Mouse (Mus musculus): ENCODE data around the gene Pum1.

The Pum1 gene

GRCm38 (mm10) chr4:130794771-130795170 lies 131.7 kb downstream of the Pum1 start:
- no peak for DNase-seq

GRCm38 (mm10) chr4:130795970-130796369 lies 132.8 kb downstream of the Pum1 start:
- no peak for DNase-seq

- no peak for DNase-seq
These were observed 134.3 kb downstream of the Pum1 start for GRCm38 (mm10) chr4:130797201-130798051.

GRCm38 (mm10) chr4:130798416-130798815 lies 135.3 kb downstream of the Pum1 start:
- no peak for DNase-seq

GRCm38 (mm10) chr4:130799118-130799517 lies 136.0 kb downstream of the Pum1 start:
- no peak for DNase-seq

- DNase-seq: no peak
These were observed 136.5 kb downstream of the Pum1 start for GRCm38 (mm10) chr4:130799582-130799981.

- no peak for DNase-seq
These were observed 137.0 kb downstream of the Pum1 start for GRCm38 (mm10) chr4:130800147-130800546.

GRCm38 (mm10) chr4:130801198-130801597 lies 138.1 kb downstream of the Pum1 start:
- no peak for DNase-seq

- DNase-seq: no peak
These were observed 138.7 kb downstream of the Pum1 start for GRCm38 (mm10) chr4:130801624-130802329.

- DNase-seq: no peak
These were observed 140.5 kb downstream of the Pum1 start for GRCm38 (mm10) chr4:130803591-130803990.

GRCm38 (mm10) chr4:130804292-130804691 lies 141.2 kb downstream of the Pum1 start:
- DNase-seq: no peak

- no peak for DNase-seq
These were observed 141.7 kb downstream of the Pum1 start for GRCm38 (mm10) chr4:130804771-130805361.

GRCm38 (mm10) chr4:130805746-130806145 lies 142.6 kb downstream of the Pum1 start:
- DNase-seq: no peak

GRCm38 (mm10) chr4:130806746-130807145 lies 143.6 kb downstream of the Pum1 start:
- DNase-seq: no peak

- no peak for DNase-seq
These were observed 146.7 kb downstream of the Pum1 start for GRCm38 (mm10) chr4:130809784-130810183.

- no peak for DNase-seq
These were observed 147.7 kb downstream of the Pum1 start for GRCm38 (mm10) chr4:130810845-130811244.

GRCm38 (mm10) chr4:130811385-130811784 lies 148.3 kb downstream of the Pum1 start:
- no peak for DNase-seq

- DNase-seq: no peak
These were observed 150.8 kb downstream of the Pum1 start for GRCm38 (mm10) chr4:130813958-130814357.

- no peak for DNase-seq
These were observed 151.7 kb downstream of the Pum1 start for GRCm38 (mm10) chr4:130814742-130815330.

GRCm38 (mm10) chr4:130815860-130816259 lies 152.7 kb downstream of the Pum1 start:
- DNase-seq: no peak

- DNase-seq: no peak
These were observed 156.7 kb downstream of the Pum1 start for GRCm38 (mm10) chr4:130819806-130820205.

- no peak for DNase-seq
These were observed 157.6 kb downstream of the Pum1 start for GRCm38 (mm10) chr4:130820594-130821255.

Data from thymus, adult 18-20 months (tissue).